Mouse (Mus musculus) forebrain, embryonic 15.5 days (tissue): ENCODE results near the gene Scn8a. TPM values are rescaled to one million over a fixed set of nuclear protein-coding genes. Genes with fewer than 3 reads are reported as not detected.
A peak's percentile ranks its signal among the peaks of the same experiment; 100 is the strongest.

Experiments used
- ATAC-seq: fragments of 200-750 bp; cut with Nextera tagmentation; replicated peaks from 2 replicates; pipeline ENCODE4 v1.8.0; 2017; ENCODE audit warnings: mild to moderate bottlenecking, moderate TSS enrichment, moderate library complexity
- H3K27ac ChIP-seq: fragments of 300-500 bp; sonication (generic); replicated peaks from 2 replicates; pipeline ENCODE4 v1.5.1; 2015; ENCODE audit warnings: mild to moderate bottlenecking, inconsistent platforms
- H3K27me3 ChIP-seq: fragments of 300-500 bp; sonication (generic); 2 replicates; pipeline ENCODE4 v1.6.1; 2015; ENCODE audit warnings: inconsistent platforms
- H3K36me3 ChIP-seq: fragments of 300-500 bp; sonication (generic); 2 replicates; pipeline ENCODE4 v1.6.1; 2015; ENCODE audit warnings: mild to moderate bottlenecking, inconsistent platforms
- H3K4me1 ChIP-seq: fragments of 300-500 bp; sonication (generic); 2 replicates; pipeline ENCODE4 v1.6.1; 2015; ENCODE audit warnings: inconsistent platforms
- H3K4me2 ChIP-seq: fragments of 300-500 bp; sonication (generic); replicated peaks from 2 replicates; pipeline ENCODE4 v1.6.1; 2015; ENCODE audit warnings: mild to moderate bottlenecking, inconsistent platforms
- H3K4me3 ChIP-seq: fragments of 300-500 bp; sonication (generic); 2 replicates; pipeline ENCODE4 v1.5.1; 2015; ENCODE audit warnings: mild to moderate bottlenecking, inconsistent platforms
- H3K9ac ChIP-seq: fragments of 300-500 bp; sonication (generic); replicated peaks from 2 replicates; pipeline ENCODE4 v1.6.1; 2015; ENCODE audit warnings: mild to moderate bottlenecking, inconsistent platforms
- H3K9me3 ChIP-seq: fragments of 300-500 bp; sonication (generic); 2 replicates; pipeline ENCODE4 v1.6.1; 2016; ENCODE audit warnings: inconsistent platforms
- WGBS: fragments of 180-500 bp; shearing (Covaris S2); methylation state at CpG from one replicate; pipeline ENCODE4 v1.1.7; 2015; ENCODE audit warnings: mixed read lengths; 5-methylcytosine and 5-hydroxymethylcytosine counted together
- polyA plus RNA-seq: library from polyadenylated mRNA; unstranded; fragments of >200 nt; fragmentation: Nextera tagmentation; extraction: Ambion mirVana; gene quantifications from 2 replicates; pipeline ENCODE4 v1.2.1, GENCODE M21; 2015

Gene Scn8a
- polyA plus RNA-seq, 1 experiment from 2014 or later, result 20.4 TPM

DNA sequence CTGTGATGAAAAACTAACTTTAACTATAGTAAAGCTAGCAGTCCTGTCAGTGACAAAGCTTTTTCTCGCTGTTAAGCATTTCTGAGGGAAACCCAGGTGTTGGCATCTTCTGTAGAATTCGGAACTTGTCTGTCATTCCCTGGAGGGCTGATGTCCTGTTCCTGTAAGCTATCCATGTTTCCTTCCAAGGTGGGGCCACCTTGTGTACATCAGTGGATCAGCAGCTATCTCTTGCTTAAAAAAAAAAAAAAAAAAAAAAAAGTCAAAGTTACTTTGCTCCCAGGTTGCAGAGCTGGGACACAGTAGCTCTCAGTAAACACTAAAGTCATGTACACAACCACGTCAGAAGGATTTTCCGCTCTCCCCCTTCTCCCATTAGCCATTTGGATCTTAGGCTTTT, 91.9 kb downstream of the Scn8a start:
- WGBS, result 83% methylated on average over 4 of the region's 4 CpGs
- no peaks in the 10 kb centered on the region for H3K9me3 ChIP-seq
- H3K4me1 ChIP-seq, result no peaks in the 10 kb centered on the region
- H3K36me3 ChIP-seq, result no peaks in the 10 kb centered on the region; the same call in 1 of the 2 replicates
- H3K4me3 ChIP-seq, result no peak overlapping the region
- H3K27ac ChIP-seq, result no peak overlapping the region
- H3K9ac ChIP-seq, result no peak overlapping the region
- ATAC-seq, result no peak
- no peak overlapping the region for H3K4me2 ChIP-seq
- no peaks in the 10 kb centered on the region for H3K27me3 ChIP-seq

DNA sequence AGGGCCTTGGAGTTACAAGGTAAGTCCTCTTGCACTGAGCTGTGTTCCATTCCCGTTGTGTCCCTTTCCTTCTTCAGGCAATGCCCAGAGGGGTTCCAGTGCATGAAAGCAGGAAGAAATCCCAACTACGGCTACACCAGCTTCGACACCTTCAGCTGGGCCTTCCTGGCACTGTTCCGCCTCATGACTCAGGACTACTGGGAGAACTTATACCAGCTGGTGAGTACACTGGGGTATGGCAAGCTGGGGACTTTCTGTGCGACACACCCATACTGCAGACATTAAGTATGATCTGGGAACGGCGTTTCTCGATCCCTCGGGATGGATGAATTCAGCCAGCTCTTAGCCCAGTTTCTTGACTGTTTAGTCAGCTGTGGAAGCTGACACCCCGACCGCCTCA, 101.8 kb downstream of the Scn8a start:
- H3K36me3 ChIP-seq, result peaks cover 23% of the 10 kb centered on the region
- no peak overlapping the region for H3K4me2 ChIP-seq
- H3K9me3 ChIP-seq, result no peaks in the 10 kb centered on the region
- H3K27me3 ChIP-seq, result no peaks in the 10 kb centered on the region
- H3K4me1 ChIP-seq, result no peaks in the 10 kb centered on the region
- no peak overlapping the region for H3K4me3 ChIP-seq
- no peak for ATAC-seq
- H3K9ac ChIP-seq, result no peak overlapping the region
- H3K27ac ChIP-seq, result no peak overlapping the region
- 89% methylated on average over 11 of the region's 11 CpGs for whole genome bisulfite sequencing

DNA sequence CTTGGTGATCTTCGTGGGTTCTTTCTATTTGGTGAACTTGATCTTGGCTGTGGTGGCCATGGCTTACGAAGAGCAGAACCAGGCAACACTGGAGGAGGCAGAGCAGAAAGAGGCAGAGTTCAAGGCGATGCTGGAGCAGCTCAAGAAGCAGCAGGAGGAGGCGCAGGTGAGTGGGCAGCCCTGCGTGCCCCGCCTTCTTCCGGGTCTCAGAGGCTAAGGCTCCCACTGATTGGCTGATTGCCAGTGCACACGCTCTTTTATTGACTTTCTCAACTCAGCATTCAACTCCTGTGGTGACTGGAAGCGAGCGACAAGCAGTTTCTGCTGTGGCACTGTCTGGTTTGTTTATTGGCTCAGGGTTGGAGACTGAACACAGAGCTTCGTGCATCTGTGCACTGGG, 103.1 kb downstream of the Scn8a start:
- Histone ChIP-seq H3K9ac (no peak overlapping the region), H3K27me3 (no peaks in the 10 kb centered on the region), H3K4me2 (no peak overlapping the region), H3K4me3 (no peak overlapping the region), H3K4me1 (no peaks in the 10 kb centered on the region), H3K27ac (no peak overlapping the region), H3K36me3 (peaks cover 23% of the 10 kb centered on the region), H3K9me3 (no peaks in the 10 kb centered on the region)
- ATAC-seq, result no peak
- WGBS, result 36% methylated on average over 11 of the region's 11 CpGs

DNA sequence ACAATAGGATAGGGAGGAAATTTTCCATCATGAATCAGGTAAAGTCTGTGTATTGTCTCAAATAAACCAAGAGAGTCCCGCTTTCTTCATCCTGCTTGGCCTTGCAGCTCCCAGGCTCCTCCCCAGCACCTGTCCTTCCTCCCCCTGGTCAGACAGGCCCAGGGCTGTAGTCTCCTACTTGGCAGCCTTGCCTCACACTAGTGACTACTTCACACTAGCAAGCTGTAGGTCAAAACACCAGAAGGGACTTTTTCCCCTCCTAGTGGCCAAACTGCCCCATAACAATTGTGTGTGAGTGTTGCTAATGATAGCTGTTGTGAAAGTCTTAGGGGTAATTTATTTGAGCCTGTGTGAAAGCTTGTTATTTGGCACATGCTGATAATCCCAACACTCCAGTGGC, 105.0 kb downstream of the Scn8a start:
- no peaks in the 10 kb centered on the region for H3K9me3 ChIP-seq
- no peak for ATAC-seq
- H3K4me2 ChIP-seq, result no peak overlapping the region
- peaks cover 31% of the 10 kb centered on the region for H3K36me3 ChIP-seq
- no peak overlapping the region for H3K27ac ChIP-seq
- WGBS, result 86% methylated on average over 1 of the region's 1 CpGs
- H3K9ac ChIP-seq, result no peak overlapping the region
- H3K4me3 ChIP-seq, result no peak overlapping the region
- no peaks in the 10 kb centered on the region for H3K4me1 ChIP-seq
- no peaks in the 10 kb centered on the region for H3K27me3 ChIP-seq

DNA sequence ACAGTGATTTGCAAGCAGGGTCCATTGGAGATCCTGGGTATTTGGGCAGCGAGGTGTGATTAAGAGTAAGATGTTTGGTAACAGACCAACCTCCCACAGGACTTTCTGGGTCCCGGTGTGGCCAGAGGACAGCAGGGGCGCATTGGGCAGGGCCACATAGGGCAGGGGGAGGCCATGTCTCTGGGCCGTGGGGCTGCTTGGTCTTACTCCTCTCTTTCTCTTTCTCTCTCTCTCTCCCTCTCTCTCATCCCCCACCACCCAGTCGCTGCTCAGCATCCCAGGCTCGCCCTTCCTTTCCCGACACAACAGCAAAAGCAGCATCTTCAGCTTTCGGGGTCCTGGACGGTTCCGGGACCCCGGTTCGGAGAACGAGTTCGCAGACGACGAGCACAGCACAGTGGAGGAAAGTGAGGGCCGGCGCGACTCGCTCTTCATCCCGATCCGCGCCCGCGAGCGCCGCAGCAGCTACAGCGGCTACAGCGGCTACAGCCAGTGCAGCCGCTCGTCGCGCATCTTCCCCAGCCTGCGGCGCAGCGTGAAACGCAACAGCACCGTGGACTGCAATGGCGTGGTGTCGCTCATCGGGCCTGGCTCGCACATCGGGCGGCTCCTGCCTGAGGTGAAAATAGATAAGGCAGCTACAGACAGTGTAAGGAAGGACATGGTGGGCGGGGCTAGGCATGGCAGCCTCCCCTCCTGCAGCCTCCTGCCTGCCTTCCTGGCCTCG, 113.9 kb downstream of the Scn8a start:
- Histone ChIP-seq H3K9me3 (no peaks in the 10 kb centered on the region), H3K4me1 (peaks cover 17% of the 10 kb centered on the region), H3K4me2 (peak overlapping the region; percentile 58), H3K36me3 (peaks cover 8% of the 10 kb centered on the region; the same call in 1 of the 2 replicates), H3K9ac (peak overlapping the region; percentile 46), H3K27me3 (no peaks in the 10 kb centered on the region), H3K27ac (peak overlapping the region; percentile 13), H3K4me3 (peak overlapping the region; percentile 43)
- 1% methylated on average over 46 of the region's 46 CpGs for WGBS
- peak; percentile 91 for ATAC-seq

DNA sequence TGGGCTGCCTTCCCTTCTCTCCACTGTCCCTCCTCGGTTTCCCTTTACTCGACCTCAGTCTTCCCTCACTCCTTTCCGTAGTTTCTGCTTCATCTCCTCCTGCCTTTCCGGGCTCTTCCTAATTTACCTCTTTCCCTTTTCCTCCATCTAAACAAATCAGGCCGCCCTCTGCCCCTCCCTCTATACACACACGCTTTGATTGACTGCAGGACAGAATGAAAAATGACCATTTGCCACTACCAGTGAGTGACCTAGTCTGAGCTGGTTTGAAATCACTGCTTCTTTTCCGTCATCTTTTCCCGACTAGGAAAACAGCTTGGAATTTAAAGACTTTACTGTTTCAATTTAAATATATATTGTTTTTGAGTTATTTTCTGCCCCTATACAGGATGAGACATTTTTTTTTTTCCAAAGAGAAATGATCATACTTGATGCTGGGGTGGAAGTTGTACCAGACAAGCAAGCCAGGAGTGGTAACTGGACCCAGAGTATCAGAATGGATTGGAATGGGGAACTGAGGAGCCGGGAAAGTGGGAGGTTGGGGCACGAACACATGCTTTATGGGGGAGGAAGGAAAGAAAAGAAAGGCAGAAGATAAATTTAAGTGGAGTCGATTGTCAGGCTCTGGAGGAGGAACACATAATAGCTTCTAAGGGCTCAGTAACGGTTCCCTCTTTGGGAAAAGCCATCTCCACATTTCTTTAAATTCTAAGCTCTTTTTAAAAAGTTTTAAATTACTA, 114.7 kb downstream of the Scn8a start:
- Histone ChIP-seq H3K4me3 (peak overlapping the region; percentile 43), H3K27me3 (no peaks in the 10 kb centered on the region), H3K9me3 (no peaks in the 10 kb centered on the region), H3K27ac (peak overlapping the region; percentile 13), H3K36me3 (peaks cover 4% of the 10 kb centered on the region; the same call in 1 of the 2 replicates), H3K9ac (peak overlapping the region; percentile 46), H3K4me1 (peaks cover 17% of the 10 kb centered on the region), H3K4me2 (peak overlapping the region; percentile 58)
- ATAC-seq, result peak; percentile 42
- 26% methylated on average over 12 of the region's 12 CpGs for WGBS

DNA sequence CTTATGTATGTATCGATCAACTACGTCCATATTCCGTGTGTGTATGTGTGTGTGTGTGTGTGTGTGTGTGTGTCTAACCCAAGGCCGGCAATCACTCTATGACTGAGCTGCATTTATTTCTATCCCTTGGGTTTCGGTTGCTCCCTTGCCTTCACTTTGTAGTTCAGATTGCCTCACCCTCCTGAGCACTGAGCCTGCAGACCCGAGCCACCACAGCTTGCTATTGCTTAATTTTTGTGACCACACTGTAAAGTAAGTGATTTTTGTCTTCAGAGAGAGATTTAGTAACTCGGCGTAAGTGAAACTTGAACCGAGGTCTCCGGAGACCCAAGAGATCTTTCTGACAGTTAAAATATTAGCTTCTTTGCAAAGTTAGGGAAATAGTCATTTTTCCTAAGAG, 116.8 kb downstream of the Scn8a start:
- H3K36me3 ChIP-seq, result 0 out of 2 replicates have a peak, but pooled peaks cover 6% of the 10 kb centered on the region
- H3K9ac ChIP-seq, result no peak overlapping the region
- no peak for ATAC-seq
- no peaks in the 10 kb centered on the region for H3K9me3 ChIP-seq
- WGBS, result 82% methylated on average over 10 of the region's 10 CpGs
- no peak overlapping the region for H3K4me2 ChIP-seq
- no peak overlapping the region for H3K4me3 ChIP-seq
- H3K27ac ChIP-seq, result no peak overlapping the region; the same call in 1 of the 2 replicates
- H3K27me3 ChIP-seq, result no peaks in the 10 kb centered on the region
- peaks cover 17% of the 10 kb centered on the region for H3K4me1 ChIP-seq

DNA sequence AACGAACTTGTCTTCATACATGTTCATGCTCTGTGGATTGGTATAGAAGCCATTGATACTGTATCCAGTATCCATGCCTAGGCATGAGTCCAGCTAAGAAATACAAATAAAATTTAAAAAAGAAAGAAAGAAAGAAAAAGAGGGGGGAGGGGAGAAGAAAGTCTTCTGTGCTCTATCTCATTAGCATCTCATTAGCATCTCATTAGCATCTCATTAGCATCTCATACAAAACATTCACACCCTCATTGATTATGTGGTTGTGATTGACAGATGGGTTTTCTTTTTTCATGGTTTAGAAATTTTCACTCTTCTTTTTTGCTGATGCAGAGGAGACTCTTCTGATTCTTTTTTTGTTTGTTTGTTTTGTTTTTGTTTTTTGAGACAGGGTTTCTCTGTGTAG, 117.4 kb downstream of the Scn8a start:
- Histone ChIP-seq H3K4me3 (no peak overlapping the region), H3K27ac (no peak overlapping the region), H3K9ac (no peak overlapping the region), H3K36me3 (0 out of 2 replicates have a peak, but pooled peaks cover 6% of the 10 kb centered on the region), H3K9me3 (no peaks in the 10 kb centered on the region), H3K4me1 (peaks cover 17% of the 10 kb centered on the region), H3K4me2 (no peak overlapping the region), H3K27me3 (no peaks in the 10 kb centered on the region)
- WGBS, result 27% methylated on average over 1 of the region's 1 CpGs
- no peak for ATAC-seq

DNA sequence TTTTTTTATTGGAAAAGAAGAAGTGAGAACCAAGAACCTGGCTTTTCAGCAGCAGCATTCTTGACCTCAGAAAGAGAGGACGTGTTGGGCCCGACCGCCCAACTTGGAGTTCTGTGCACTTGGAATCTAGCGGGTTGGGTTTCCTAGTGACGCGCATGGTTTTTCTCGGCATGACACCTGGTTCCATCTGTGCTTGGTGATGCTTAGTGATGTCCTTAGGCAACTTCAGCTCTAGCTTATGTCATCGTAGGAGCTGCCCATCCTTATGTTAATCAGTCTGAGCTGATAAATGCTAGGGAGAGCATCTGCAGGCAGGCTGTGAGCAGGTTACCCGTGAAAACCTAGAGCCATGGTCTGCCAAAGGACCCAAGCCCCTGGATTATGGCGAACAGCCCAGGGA, 120.6 kb downstream of the Scn8a start:
- 0 out of 2 replicates have a peak, but pooled peaks cover 6% of the 10 kb centered on the region for H3K36me3 ChIP-seq
- no peaks in the 10 kb centered on the region for H3K27me3 ChIP-seq
- no peak for ATAC-seq
- no peak overlapping the region for H3K4me2 ChIP-seq
- 94% methylated on average over 10 of the region's 10 CpGs for WGBS
- H3K4me1 ChIP-seq, result 0 out of 2 replicates have a peak, but pooled peaks cover 8% of the 10 kb centered on the region
- H3K4me3 ChIP-seq, result no peak overlapping the region
- no peak overlapping the region for H3K9ac ChIP-seq
- no peaks in the 10 kb centered on the region for H3K9me3 ChIP-seq
- H3K27ac ChIP-seq, result no peak overlapping the region

DNA sequence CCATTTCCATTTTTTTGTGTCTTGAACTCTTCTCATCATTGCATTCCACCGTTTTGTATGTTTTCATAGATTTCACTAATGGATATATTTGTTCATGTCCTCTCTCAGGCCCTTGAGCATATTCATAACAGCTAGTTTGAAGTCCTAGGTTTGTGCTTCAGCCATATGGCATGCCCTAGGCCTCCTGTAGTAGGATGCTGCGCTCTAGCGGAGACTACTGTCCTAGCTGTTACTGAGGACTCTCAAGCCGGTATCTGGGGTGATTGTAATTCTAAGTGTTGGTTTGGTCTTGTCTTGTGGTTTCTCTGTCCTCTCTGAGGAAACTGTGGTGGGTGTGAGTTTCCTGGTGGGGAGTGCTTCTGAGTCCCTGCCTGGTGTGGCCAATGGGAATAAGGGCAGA, 127.4 kb downstream of the Scn8a start:
- no peaks in the 10 kb centered on the region for H3K27me3 ChIP-seq
- H3K36me3 ChIP-seq, result no peaks in the 10 kb centered on the region
- H3K9me3 ChIP-seq, result no peaks in the 10 kb centered on the region
- no peak overlapping the region for H3K27ac ChIP-seq
- no peak overlapping the region for H3K4me2 ChIP-seq
- H3K4me1 ChIP-seq, result no peaks in the 10 kb centered on the region
- ATAC-seq, result 0 out of 2 replicates have a peak, but pooled peaks have one; percentile 51
- WGBS, result 28% methylated on average over 4 of the region's 4 CpGs
- H3K9ac ChIP-seq, result no peak overlapping the region
- H3K4me3 ChIP-seq, result no peak overlapping the region

DNA sequence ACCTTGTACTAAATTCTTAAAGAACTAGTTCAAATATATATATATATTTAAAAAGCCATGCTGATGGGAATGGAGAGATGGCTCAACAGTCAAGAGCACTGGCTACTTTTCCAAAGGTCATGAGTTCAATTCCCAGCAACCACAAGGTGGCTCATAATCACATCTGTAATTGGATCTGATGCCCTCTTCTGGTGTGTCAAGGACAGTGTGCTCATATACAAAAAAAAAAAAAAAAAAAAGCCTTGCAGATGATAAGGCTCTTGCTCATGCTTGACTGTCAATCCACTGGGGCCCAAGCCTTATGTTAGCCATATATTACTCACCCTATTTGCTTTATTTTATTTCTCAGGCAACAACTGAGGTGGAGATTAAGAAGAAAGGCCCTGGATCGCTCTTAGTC, 132.0 kb downstream of the Scn8a start:
- 98% methylated on average over 1 of the region's 1 CpGs for WGBS
- H3K36me3 ChIP-seq, result no peaks in the 10 kb centered on the region

DNA sequence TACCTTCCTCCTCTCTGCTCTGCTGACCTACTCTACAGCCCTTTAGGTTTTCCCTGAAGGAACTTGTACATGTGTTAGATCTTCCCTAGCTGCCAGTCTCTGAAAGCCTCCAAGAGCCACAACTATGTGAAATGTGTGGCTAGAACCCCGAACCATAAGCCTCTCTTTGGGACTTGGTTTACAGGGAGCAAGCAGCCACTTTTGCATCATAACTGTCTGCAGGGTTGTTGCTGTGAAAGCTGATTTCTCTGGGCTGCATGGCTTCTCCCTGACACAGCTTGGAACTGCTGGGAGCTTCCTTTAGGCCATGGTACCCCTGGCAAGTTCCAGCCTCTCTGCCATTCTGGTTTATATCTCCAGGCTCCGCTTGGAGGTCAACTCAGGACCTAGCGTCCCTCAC, 132.8 kb downstream of the Scn8a start:
- H3K27ac ChIP-seq, result no peak overlapping the region
- no peak overlapping the region for H3K4me2 ChIP-seq
- no peaks in the 10 kb centered on the region for H3K9me3 ChIP-seq
- peaks cover 9% of the 10 kb centered on the region; the same call in 1 of the 2 replicates for H3K4me1 ChIP-seq
- H3K27me3 ChIP-seq, result no peaks in the 10 kb centered on the region
- WGBS, result 96% methylated on average over 3 of the region's 3 CpGs
- no peak overlapping the region for H3K9ac ChIP-seq
- no peak for ATAC-seq
- H3K4me3 ChIP-seq, result no peak overlapping the region
- H3K36me3 ChIP-seq, result no peaks in the 10 kb centered on the region

More for the DNA sequence above, 132.0 kb downstream of the Scn8a start:
- Histone ChIP-seq H3K4me1 (peaks cover 8% of the 10 kb centered on the region; the same call in 1 of the 2 replicates), H3K27me3 (no peaks in the 10 kb centered on the region), H3K27ac (no peak overlapping the region), H3K4me3 (no peak overlapping the region), H3K4me2 (no peak overlapping the region), H3K9me3 (no peaks in the 10 kb centered on the region), H3K9ac (no peak overlapping the region)
- ATAC-seq, result no peak
